Mouse (Mus musculus) bone marrow, adult 2 months (tissue): ENCODE results near the gene Cars.

Experiments
- CTCF ChIP-seq: fragments of 200-500 bp; IDR thresholded peaks from 2 replicates; pipeline ENCODE4 v1.5.1; 2011; ENCODE audit warnings: low read length, control low read depth; ENCODE audit not compliant: control insufficient read depth, insufficient read depth
- POLR2A ChIP-seq: fragments of 200-500 bp; IDR thresholded peaks from 2 replicates; pipeline ENCODE4 v1.6.1; 2011; ENCODE audit warnings: low read depth, mild to moderate bottlenecking, control low read depth, low read length, borderline replicate concordance; ENCODE audit not compliant: control insufficient read depth

DNA sequence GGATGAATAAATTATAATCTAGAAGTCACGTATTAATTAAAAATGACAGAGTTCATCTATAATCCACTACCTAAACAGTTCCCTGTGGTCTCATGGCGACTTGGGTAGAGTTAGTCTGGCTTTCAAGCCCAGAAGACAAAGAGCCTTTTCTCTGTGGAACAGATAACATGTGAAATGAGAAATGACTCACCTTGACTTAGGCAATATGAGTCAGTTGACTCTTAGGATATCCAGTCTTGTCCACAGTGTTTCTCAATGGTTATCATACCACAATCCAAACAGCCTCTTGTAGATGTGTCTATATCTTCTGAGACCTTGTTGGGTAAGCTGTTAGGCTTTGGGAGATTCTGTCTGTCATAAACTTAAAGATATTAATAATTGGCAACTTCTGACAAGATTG lies 31.6 kb upstream of the Cars start:
- TF ChIP-seq POLR2A (no peak), CTCF (no peak)
